Mouse (Mus musculus) testis, postnatal 14 days (tissue): ENCODE data around the gene Cdca4.
"Not testable (repeated sequence)": the region's sequence is repeated elsewhere in the genome, so short reads cannot be mapped to it uniquely, and the experiment has no call there.

ENCODE experiments used
- DNase-seq: peaks from one replicate; pipeline ENCODE4 v3.0.0; 2021; ENCODE audit warnings: low spot score

The Cdca4 gene

DNA sequence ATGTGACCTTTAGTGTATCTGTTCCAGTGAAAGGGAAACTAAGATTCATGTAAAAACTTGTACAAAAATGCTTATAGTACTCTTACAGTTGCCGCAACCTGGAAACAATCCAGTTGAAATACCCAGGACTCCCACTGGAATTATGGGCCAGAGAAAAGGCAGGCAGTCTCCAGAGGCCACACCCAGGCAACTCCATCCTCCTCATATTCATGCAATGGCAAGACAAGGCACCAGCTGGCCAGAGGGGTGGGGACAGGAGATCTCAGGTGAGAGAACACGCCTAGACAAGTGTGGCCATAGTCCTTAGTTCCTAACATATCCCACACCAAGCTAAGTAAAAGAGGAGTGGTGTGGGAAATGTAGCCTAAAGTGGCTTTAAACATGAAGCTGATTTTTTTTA is 6.5 kb downstream of the Cdca4 start:
- no peak for DNase-seq

DNA sequence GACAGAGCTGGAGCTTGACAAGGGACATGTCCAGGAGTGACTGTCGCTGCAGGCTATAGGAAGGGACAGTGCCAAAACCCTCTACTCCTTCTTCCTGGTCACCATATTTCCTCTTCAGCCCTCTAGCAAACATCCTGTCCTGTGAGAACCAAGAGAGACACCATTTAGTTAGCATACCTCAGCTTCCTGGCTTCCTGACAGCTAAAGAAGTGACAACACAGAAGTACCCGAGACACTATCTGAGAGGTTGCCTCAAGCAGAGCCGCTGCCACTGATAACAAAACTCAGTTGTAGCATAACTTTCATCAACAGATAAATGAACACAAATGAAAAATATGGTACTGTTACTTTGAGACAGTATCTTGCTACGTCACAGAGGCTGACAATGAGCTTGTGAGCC is 7.2 kb downstream of the Cdca4 start:
- DNase-seq, result no peak

DNA sequence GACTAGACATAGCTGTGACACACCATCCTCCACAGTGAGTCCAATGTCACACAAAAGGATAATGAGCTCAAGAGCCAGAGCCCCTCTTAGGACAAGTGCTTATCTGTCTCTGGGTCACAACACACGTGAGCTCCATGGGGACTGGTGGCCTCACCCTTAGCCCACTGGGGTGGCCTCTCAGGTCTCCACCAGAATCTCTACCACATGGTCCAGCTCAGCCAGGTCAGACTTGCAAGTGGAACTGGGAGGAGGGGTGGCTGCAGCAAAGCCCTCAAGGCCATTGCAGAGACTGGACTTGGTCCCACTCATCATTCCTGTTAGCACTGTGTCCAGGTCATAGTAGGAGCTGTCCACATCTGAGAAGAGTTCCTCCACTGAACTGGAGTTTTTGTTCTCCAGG is 8.0 kb downstream of the Cdca4 start:
- DNase-seq, result no peak

DNA sequence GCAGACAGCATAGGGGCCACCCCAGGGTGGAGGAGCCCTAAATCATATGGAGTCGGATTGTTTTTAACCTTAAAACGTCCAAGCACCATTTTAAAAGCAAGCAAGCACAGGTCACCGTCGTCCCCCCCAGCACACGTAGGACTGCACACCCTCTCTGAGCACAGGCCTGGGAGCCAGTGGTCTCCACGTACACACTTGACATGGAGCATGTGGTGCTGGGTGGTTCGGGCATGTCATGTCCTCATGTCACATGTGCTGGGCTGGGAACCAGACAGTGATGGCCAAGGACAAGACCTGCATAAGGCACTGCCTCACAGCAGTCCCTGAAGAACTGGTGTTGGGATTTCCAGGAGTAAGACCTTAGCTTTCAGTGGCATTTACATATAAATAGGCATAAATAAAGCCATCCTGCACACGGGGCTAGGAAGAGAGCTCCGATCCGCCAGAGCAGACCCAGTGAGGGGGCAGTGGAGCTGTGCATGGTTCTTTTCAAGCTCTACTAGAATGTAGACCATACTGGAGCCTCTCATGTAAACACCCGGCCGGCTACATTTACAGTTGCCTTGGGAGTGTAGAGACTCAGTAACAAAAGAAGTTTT is 8.7 kb downstream of the Cdca4 start:
- no peak for DNase-seq

DNA sequence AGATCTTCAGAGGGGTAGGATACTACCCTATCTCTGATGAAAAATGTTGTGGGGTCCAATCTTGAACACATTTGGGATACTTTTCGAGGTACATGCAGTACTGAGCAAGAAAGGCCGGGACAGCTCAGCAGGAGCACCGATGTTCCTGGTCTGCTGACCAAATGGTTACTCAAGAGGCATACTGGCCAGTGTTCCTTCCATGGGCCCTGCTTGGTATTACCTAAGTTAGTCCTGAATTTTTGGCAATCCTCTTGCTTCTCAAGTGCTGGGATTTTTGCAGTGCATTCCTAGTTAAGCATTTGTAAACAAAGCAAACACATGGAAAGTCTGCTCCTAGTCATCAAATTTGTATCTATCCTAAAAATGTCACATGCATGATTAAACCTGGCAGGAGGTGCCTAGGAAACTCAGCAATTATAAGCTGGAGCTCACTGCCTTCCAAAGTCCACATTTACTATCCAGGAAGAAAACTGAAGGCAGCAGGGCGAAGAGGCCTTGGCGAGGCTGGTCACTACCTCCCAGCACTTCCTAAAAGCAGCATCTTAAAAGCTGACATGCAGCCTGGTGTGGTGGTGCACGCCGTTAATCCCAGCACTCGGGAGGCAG is 10.1 kb downstream of the Cdca4 start:
- no peak for DNase-seq

DNA sequence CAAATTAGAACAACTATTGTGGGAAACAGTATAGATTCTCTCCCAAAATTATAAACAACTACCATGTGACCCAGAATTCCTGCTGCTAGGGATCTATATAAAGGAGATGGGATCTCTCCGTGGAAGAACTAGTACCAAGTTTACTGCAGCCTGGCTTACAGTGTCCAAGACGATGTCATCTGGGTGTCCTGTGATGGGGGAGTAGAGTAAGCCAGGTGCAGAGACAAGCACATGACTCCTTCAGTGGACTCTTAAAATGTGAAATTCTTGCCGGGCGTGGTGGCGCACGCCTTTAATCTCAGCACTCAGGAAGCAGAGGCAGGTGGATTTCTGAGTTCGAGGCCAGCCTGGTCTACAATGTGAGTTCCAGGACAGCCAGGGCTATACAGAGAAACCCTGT is 12.4 kb downstream of the Cdca4 start:
- not testable (repeated sequence) for DNase-seq

DNA sequence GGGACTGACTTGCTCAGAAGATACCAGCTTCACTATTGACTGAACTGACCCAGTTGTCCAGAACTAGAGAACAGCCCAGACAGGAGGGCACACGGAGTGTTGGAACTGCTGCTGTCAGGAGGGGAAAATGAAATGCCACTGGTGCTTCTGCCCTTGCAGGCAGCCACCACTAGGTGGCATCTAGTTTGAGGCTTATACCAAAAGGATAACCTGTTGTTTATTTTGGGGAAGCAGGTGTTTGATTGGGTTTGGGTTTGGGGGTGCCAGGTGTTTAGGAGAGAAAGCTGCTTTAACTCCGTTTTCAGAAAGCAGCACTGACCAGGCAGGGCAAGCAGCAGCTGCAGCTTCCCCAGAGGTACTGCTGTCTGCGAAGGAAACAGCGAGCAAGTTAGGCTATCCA is 12.9 kb downstream of the Cdca4 start:
- DNase-seq, result no peak

DNA sequence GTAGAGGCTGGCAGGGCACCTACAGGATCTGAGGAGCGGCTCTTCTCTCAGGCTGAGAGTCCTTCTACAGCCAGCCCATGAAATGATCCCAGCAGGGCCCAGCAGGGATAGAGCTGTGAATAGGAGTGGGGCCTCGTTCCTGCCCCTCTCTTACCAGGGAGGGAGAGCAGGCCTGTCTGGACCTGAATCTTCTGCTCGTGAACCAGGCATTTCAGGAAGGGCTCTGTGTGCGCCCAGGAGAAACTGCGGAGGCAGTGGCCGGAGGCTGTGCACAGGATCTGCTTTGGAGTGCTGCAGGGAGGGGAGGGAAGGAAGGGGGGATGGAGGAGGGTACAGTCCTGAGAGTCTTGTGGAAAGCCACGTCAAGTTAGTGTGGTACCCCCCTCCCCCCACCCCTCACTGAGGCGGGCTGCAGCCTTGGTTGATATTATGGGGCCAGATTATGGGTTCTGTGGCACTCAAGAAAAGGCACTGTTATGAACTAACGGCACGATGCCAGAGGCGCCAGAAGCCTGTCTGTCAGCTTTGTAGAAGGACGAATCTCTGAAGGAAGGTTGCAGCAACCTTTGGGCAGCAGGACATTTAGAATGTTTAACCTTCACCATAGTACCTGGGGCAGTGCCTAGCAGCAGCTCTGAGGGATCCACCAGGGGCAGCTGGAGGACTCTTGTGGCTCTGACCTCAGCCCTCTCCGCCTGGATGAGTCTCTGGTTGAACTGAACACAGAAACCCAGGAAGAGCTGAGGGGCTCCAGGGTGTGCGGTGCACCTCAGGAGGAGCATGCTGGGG is 14.3 kb downstream of the Cdca4 start:
- DNase-seq, result no peak

DNA sequence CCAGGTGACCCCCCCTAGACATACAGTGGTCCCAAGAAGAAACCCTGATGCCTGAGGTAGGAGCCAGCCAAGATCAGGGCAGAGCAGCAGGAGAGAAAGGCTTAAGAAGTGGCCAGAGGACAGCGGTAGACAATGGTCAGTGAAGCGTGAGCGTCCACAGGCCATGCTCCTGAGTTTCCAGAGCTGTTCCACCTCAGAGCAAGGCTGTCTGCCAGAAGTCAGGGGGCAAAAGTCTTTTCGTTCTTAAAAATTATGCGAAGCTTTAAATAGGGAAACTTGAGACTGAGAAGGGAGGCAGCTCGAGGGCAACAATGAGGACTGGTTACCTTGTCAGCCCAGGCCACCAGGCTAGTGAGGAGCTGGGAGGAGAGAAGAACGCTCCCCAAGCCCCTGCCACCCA is 15.9 kb downstream of the Cdca4 start:
- DNase-seq, result no peak

DNA sequence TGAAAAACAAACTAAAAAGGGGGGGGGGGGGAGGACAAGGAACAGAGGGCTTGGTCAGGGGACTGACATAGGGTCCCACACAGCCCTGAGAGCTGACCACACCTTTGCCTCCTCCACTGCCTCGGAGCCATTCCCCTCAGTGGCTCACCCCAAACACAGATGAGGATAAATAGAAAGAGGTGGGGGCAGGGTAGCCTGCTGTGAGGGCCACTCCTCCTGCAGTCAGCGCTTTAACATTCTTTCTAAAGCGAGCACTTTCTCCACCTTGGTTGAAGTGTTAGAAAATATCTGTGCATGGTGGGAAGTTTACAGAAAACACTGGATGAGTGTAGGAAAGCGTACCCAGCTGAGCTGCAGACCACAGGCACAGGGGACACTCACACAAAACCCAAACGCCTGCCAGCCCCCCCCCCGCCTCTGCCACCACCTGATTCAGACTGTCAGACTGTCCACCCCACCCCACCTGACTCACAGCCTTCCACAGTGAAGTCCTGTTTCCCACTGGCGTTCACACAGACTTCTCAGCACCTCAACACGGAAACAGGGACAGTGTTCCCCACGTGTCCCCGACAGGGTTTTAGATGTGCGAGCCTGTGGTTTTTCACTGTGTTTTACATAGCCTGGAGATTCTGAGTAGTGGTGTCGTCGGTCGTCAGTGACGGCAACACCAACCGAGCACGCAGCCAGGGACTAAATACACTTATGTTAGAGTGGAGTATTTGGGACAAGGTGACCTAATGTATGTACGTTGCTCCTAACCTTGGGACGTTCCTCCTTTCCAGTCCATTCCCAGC is 18.9 kb downstream of the Cdca4 start:
- no peak for DNase-seq

DNA sequence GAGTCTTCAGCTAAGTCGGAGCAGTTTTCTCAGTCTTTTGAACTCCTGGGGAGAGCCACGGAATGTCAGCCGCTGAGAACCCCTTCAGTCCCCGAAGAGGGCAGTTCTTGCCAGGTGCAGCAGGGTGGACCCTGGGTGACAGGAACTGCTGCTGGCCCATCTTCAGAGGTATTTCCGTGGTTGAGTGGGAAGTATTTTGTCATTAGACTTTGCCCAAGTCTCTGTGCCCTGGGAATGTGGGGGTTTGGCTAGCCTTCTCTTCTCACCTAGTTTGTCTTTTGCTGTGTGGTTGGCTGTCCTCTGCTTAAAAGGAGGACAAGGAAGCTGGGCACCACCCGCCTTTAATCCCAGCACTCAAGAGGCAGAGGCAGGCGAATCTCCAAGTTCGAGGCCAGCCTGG is 19.6 kb downstream of the Cdca4 start:
- no peak for DNase-seq

DNA sequence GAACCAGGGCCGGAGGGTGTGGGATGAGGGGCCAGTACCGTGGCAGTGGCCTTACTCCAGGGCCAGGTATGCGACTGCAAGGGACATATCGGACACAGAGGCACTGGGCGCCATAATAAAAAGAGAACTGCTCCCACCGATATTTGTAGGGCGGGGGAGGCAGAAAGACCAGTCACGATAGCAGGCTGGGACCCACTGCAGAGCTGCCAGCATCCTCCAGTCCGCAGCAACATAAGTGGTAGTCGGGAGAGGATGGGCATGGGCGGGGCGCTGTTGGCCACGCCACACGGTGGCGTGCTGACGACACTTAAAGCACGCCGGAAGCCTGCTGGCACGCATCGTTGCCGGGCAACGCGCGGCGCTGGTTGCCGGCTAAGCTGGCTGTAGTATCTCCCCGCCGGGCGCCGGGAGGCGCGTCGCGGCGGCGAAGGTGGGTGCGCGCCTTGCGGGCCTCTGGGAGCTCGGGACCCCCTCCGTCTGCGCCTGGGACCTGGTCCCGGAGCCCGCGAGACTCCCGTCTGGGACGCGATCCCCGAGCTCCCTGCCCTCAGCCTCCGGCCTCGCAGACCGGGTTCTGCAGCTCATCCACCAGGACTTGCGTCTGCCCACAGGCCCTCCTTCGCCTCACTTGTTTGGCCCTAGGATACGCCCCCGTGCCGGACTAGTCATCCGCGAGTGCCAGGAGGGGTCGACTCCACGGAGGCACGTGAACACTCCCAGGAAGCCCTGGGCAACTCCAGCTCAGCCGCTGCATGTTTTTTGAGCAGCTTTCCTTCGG is 20.4 kb downstream of the Cdca4 start, which contains the start of gene Clba1:
Gene Clba1 (plus strand): TSS at position 351 of the 778 bp plus-strand sequence.
- peak; percentile 90 for DNase-seq

DNA sequence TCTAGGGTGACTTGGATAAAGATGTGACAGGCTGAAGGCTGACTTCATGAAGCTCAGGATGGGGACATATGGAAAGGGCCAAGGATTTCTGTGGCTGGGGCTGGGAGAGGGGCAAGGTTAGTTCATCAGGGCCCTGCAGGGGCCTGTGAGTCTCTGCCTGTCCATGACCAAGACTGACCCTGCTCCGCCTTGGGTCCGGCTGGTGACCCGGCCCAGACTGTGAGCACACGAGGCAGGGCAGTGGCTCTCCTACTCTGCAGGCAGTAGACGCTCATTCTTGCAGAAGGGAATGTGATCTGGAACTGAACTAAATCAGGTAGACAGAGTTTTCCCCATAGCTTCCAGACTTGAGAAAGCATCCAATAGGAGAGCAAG is 21.0 kb downstream of the Cdca4 start:
- no peak for DNase-seq

DNA sequence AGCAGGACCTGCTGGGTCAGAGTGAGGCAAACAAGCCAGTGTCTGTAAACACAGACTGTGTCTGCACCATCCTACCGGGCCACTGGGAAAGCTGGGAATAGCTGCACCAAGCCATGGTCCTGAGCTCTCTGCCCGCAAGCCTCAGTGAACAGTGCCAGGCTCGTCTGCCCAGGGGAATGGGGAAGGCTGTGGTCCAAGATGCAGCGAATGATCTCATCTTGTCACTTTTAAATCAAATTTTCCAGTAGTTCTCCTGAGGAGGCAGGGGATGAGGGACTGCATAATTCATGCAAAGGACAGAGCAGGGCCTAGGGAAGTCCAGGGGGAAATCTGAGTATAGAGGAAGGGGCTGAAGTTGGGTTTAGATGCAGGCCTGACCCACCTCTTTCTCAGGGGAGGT is 21.4 kb downstream of the Cdca4 start:
- no peak for DNase-seq

DNA sequence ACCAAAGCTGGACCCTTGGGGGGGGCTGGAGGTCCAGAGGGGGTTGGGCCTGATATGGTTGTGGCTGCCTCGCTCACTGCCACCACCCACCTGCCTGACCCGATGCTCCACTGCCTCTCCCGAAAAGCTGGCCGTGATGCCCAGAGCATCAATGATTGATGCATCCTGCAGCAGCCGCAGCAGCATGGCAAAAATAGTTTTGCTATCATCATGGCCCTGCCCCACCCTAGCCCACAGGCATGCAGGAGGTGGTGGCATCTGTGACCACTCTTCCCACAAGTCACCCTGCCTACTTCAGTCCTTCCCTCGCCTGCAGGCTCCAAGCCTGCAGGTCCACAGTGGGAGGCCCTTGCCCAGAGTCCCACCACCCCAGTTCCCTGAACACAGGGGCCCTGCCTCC is 23.2 kb downstream of the Cdca4 start:
- no peak for DNase-seq

DNA sequence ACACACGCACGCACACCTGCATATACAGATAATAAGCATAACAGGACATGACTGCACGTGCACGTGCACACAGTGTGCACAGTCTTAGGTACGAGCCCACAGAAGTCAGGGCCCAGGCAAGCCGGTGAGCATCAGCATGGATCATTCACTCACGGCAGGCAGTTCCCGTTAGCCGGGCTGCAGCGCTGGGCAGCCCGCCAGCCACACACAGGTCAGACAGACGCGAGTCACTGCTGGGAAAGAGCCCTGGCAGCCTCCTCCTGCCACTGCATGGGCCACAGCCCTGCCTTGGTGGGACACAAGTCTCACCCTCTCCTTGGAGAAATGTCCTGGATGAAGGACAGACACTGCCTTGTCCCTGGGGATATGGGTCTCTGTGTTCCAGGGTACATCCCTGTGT is 25.2 kb downstream of the Cdca4 start:
- no peak for DNase-seq

DNA sequence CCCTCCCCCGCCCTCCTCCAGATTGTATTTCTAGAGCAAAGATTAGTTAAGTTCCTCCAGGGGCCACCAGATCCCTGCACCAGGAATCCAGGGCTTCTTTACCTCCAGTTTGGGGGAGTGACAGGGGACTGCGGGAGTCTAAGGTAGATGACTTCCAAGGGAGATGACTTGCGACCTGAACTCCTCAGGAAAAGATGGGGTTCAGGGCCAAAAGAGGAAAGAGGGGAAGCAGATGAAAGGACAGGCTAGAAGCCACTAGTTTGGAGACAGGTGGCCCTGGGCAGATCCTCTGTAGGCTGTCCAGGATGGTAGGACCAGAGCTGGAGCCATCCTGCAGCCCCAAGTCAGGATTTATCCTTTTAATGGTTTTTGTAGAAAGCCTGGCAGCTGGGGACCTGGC is 26.3 kb downstream of the Cdca4 start:
- no peak for DNase-seq

DNA sequence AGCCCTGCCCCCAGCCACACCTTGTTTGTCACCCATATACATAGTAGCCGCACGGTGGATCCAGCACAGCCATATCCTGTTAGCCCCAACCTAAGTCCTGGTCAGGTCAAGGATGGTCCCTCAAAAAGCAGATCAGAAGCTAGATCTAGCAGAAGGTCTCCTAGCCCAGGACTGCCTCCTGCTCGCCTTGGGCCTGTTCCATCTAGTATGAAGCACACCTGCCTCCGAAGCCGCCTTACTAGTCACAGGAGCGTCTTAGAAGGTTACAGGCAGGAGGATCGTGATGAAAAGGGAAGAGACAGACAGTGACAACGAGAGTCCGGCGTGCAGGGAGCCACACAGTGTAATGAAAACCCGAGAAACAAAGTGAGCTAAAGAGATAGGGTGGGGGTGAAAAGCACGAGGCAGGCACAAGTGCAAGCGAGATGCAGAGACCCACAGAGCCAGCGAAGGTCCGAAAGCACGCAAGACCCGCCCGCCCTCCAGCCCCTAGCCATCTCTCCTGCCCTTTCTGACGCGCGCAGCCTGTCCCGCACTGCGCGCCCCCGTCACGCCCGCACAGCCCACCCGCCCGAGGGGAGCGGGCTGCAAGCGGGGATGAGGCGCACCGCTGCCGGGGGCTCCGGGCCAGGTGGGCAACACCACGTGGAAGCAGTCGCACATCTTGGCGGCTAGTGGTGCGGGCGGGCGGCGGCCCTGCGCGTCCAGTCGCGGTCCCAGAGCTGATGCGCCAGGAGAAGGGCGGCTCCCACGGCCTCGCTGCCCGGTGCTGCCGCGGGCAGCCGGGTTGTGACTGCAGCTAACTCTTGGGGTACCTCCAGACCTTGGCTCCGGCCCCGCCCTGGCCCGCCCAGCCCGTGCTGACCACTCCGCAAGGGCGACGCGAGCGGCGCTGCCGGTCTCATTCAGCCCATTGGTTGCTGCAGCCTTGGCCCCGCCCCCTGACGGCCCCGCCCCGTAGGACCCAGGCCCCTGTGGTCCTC is 27.1 kb downstream of the Cdca4 start, which contains the start of gene Ahnak2:
Gene Ahnak2 (minus strand): TSS at position 794 of the 983 bp plus-strand sequence.
- peak; percentile 54 for DNase-seq

DNA sequence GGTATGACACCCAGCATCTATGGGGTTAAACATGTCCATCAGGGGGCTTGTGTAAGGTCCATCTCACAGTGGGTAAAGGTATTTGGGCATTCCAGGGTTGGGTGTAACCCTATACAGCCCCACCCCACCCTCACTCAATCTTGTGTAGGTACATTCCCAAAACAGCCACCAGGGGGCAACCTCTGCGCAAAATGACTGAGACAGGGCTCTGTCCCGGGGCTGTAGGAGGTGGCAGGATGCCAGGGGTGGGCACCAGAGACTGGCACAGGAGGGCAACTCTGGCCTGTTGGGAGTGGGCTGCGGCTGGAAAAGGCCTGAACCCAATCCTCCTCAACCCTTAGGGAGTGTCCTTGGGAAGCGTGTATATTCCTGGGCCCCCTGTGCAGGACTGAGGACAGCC is 28.7 kb downstream of the Cdca4 start:
- DNase-seq, result no peak

DNA sequence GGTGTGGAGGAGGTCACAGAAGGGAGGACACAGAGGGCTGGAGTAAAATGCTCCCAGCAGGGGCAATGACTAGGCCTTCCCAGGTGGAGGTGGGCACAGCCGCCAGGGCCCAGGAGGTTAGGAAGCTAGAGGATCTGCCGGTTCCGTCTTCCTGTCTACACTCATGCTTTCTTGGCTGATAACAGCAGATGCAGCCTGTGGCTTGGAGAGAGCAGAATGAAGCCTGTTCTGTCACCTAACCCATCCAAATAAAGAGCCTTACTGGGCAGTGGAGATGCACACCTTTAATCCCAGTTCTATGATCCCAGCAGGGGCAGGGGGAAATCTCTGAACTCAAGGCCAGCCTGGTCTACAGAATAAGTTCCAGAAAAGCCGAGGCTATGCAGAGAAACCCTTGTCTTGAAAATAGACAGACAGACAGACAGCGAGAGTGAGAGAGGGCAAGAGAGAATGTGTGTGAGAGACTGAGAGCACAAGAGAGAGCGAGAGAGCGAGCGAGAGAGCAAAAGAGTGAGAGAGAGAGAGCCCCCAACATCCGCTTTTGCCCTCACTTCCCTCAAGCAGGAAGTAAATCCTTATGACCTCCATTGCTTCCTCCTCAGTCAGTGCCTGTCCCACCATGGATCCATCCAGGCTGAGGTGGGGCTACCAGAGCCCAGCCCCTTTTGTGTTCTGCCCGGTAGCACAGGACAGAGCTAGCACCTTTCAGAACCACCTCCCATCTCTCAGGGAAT is 29.8 kb downstream of the Cdca4 start:
- DNase-seq, result no peak
